Mouse (Mus musculus): ENCODE results near the gene Gm15293. TPM values are rescaled to one million over a fixed set of nuclear protein-coding genes. Genes with fewer than 3 reads are reported as not detected.
"Not testable (repeated sequence)": the region's sequence is repeated elsewhere in the genome, so short reads cannot be mapped to it uniquely, and the experiment has no call there.

Gene Gm15293
- polyA plus RNA-seq (2015; fragmentation: Nextera tagmentation; extraction: Ambion mirVana), result not detected in 2 replicates

DNA sequence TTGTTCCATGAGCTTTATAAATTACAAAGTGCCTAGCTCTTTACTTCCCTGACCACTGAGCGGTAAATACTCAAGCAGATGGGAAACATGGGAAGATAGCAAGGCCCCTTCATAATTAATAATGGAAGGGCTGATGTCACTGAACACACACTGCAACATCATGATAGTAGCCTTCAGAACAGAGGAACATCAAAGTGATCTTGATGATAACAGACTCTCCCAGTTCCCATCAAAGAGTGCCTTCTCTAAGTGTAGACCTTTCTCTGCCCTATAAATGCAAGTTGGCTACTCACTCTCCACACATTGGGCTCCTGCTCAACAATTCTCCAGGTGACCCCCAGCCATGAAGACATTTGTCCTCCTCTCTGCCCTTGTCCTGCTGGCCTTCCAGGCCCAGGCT lies at the start of gene Gm15293:
Gene Gm15293 (plus strand): TSS at position 301 of the 400 bp plus-strand sequence.
- not testable (repeated sequence) for H3K36me3 ChIP-seq (ENCODE audit: poor library complexity, severe bottlenecking); H3K4me2 ChIP-seq; H3K27me3 ChIP-seq; ATAC-seq; H3K27ac ChIP-seq; H3K9me3 ChIP-seq (replicated peaks); H3K4me1 ChIP-seq; H3K4me3 ChIP-seq; H3K9ac ChIP-seq
- WGBS, result no CpG with 5 or more reads among the region's 1 CpGs

- H3K4me2 ChIP-seq; H3K4me3 ChIP-seq; ATAC-seq; H3K4me1 ChIP-seq; H3K27me3 ChIP-seq; H3K27ac ChIP-seq; H3K9ac ChIP-seq; H3K36me3 ChIP-seq (ENCODE audit: poor library complexity, severe bottlenecking); H3K9me3 ChIP-seq (replicated peaks): not testable (repeated sequence)
- WGBS, result no CpG with 5 or more reads among the region's 1 CpGs
These were observed 39.4 kb upstream of the Gm15293 start, which contains the start of gene Defa22 for GRCm38 (mm10) chr8:21161977-21162376. Gene Defa22 (plus strand): TSS chr8:21162277.

- H3K36me3 ChIP-seq (ENCODE audit: poor library complexity, severe bottlenecking); H3K27me3 ChIP-seq; H3K9ac ChIP-seq; H3K4me2 ChIP-seq; H3K27ac ChIP-seq; H3K9me3 ChIP-seq (replicated peaks); ATAC-seq; H3K4me3 ChIP-seq; H3K4me1 ChIP-seq: not testable (repeated sequence)
- no CpG with 5 or more reads among the region's 1 CpGs for WGBS
These were observed 10.0 kb upstream of the Gm15293 start, which contains the start of gene Defa31 for GRCm38 (mm10) chr8:21191314-21191713. Gene Defa31 (plus strand): TSS chr8:21191614.

Other genes starting within 250 kb of the Gm15293 start
- not detected in 2 replicates for gene Defa21, start 176.0 kb upstream of the Gm15293 start, polyA plus RNA-seq (2015; fragmentation: Nextera tagmentation; extraction: Ambion mirVana)
- gene Defa23, start 146.5 kb upstream of the Gm15293 start, polyA plus RNA-seq (2015; fragmentation: Nextera tagmentation; extraction: Ambion mirVana), result not detected in 2 replicates
- not detected in 2 replicates for gene Defa35, start 136.5 kb upstream of the Gm15293 start, polyA plus RNA-seq (2015; fragmentation: Nextera tagmentation; extraction: Ambion mirVana)
- gene Defa25, start 117.1 kb upstream of the Gm15293 start, polyA plus RNA-seq (2015; fragmentation: Nextera tagmentation; extraction: Ambion mirVana), result not detected in 2 replicates
- not detected in 2 replicates for gene Gm14851, start 105.5 kb upstream of the Gm15293 start, polyA plus RNA-seq (2015; fragmentation: Nextera tagmentation; extraction: Ambion mirVana)
- gene Defa30, start 66.9 kb upstream of the Gm15293 start, polyA plus RNA-seq (2015; fragmentation: Nextera tagmentation; extraction: Ambion mirVana), result not detected in 2 replicates
- not detected in 2 replicates for gene Defa22, start 39.3 kb upstream of the Gm15293 start, polyA plus RNA-seq (2015; fragmentation: Nextera tagmentation; extraction: Ambion mirVana)
- gene Defa31, start 9.9 kb upstream of the Gm15293 start, polyA plus RNA-seq (2015; fragmentation: Nextera tagmentation; extraction: Ambion mirVana), result not detected in 2 replicates
- gene Gm15292, start 48.2 kb downstream of the Gm15293 start, polyA plus RNA-seq (2015; fragmentation: Nextera tagmentation; extraction: Ambion mirVana), result not detected in 2 replicates
- not detected in 2 replicates for gene Defa27, start 114.0 kb downstream of the Gm15293 start, polyA plus RNA-seq (2015; fragmentation: Nextera tagmentation; extraction: Ambion mirVana)
- gene Defa29, start 125.5 kb downstream of the Gm15293 start, polyA plus RNA-seq (2015; fragmentation: Nextera tagmentation; extraction: Ambion mirVana), result not detected in 2 replicates
- gene Defa2, start 177.0 kb downstream of the Gm15293 start, polyA plus RNA-seq (2015; fragmentation: Nextera tagmentation; extraction: Ambion mirVana), result not detected in 2 replicates
- not detected in 2 replicates for gene Defa33, start 190.2 kb downstream of the Gm15293 start, polyA plus RNA-seq (2015; fragmentation: Nextera tagmentation; extraction: Ambion mirVana)
- gene Defa36, start 225.8 kb downstream of the Gm15293 start, polyA plus RNA-seq (2015; fragmentation: Nextera tagmentation; extraction: Ambion mirVana), result not detected in 2 replicates